Mouse (Mus musculus) neutrophil, adult 5-6 weeks (primary cell): ENCODE measurements at regions not wholly inside any gene's neighbourhood (a gene's known extent, or its start where the extent isn't known, plus 50 kb on each side); places are given as distances from the start of the nearest gene placed in this dataset.

ENCODE experiments used
- ATAC-seq: fragments of 151-379, 151-347 bp; 2 replicates; pipeline ENCODE4 v1.8.0; 2017; ENCODE audit warnings: mild to moderate bottlenecking, moderate TSS enrichment; ENCODE audit not compliant: insufficient number of reproducible peaks, poor library complexity, low FRiP score, severe bottlenecking; ENCODE audit errors: extremely low read depth

DNA sequence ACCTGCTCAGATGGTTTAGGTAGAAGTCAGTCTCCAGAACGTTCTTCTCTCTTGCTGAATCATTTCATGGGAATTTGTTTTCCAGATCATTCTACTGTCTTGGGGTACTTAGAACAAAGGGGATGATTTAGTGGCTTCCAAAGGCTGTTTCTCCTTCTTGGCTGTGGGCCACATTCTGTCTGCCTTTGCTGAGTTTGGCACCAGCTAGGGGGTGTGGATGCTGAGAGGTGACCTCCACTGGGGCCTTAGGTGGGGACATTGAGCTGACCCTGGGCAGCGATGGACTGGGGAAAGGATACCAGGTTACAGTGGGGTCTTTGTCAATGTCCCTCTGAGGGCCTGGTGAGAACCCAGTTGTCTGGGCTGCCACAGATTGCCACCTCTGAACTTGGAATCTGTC is 118.4 kb downstream of the Gadd45g start:
- ATAC-seq = no peak

DNA sequence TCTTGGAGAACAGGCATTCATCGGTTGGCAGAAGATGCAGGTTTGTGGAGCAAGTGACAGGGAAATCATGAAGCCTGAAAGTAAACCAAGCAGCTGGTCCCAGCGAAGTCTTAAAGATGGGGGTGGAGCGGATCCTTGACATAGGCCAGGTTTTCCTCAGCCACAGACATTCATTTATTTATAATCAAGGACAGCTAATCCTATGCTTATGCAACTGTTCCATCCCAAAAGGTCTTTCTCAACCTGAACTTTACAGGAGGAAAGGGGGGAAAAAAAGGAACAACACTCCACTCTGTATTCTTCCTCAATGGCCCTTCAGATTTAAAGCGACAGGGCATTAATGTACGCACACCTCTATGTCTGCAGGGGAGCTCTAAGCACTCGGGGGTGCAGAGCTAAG is 121.6 kb downstream of the Gadd45g start:
- no peak for ATAC-seq

DNA sequence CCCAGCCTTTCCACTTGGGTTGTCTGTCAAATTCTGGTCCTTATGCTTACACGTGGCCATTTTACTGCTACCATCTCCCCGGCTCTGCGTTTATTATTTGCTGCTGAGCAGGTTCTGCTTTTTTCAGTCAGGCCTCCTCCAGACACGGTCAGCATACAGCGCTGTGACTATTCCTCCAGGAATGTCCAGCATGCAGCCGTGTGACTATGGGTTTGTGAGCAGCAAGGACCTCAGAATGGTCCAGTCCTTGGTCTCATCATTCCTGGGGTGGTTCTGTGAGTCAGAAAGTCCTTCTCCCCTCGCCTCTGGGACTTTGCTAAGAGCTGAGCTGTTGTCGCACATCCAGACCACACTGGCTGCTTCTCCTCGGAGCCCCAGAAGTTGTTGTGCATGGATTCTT is 122.3 kb downstream of the Gadd45g start:
- no peak for ATAC-seq

DNA sequence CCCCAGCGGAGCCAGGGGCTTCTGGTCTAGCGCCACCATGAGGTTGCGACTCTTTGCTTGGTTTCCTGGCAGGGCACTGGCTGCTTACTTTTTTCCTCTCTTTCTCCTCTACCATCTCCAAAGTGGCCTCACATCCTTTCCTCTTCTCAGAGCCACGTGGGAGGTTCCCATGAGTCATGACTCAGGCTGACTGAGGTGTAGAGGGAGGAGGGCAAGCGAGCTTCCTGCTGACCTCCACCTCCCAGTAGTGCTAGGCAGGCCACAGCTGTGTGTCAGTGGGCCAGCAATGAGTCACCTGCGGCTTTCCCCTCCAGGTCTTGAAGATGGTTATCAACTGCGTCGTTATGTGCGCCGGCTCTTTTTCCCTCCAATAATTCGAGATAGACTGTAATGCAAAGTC is 123.6 kb downstream of the Gadd45g start:
- no peak for ATAC-seq

DNA sequence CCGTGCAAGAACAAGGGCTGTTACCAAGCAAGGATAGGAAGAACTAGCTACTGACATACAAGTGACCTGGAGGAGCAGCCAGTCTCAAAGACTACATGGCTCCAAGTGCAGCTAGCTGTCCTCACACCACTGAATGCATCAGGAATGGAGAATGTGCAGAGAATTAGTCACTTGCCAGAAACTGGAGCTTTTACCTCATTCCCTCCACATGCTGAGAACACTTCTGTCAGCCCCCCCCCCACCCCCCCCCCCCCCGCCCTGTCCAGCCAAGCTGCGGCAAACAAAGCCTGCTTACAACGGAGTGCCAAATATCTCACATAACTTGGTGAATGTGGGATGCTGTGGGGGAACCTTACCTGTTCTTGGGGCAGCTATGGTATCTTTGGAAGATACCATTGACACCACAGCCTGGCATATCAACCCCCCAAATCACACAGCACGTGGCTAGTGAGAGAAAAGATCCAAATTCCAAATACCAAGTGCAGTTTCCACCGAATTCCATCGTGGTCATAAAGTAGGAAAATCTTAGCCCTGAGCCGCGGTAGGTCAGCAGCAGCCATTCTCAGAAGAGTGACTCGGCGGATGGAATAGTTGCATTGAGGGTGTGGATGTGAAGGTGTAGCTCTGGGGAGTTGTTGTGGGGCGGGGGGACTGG is 126.3 kb downstream of the Gadd45g start:
- ATAC-seq = no peak

DNA sequence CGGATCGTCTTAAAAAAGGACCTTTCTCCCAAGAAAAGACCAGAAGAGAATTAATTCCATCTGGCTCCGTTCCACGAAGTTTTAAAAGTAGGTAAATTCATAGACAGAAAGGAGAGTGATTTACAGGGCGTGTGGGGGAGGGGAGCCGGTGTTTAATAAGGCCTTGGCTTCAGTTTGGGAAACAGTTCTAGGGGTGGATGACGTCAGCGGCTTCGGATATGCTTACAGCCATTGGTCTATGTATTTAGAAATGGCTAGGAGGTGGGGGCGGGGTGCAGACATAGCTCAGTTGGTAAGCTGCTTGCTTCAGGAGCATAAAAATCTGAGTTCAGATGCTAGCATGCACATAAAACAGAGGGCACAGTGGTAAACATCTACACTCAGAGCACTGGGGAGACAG is 127.0 kb downstream of the Gadd45g start:
- ATAC-seq = no peak

DNA sequence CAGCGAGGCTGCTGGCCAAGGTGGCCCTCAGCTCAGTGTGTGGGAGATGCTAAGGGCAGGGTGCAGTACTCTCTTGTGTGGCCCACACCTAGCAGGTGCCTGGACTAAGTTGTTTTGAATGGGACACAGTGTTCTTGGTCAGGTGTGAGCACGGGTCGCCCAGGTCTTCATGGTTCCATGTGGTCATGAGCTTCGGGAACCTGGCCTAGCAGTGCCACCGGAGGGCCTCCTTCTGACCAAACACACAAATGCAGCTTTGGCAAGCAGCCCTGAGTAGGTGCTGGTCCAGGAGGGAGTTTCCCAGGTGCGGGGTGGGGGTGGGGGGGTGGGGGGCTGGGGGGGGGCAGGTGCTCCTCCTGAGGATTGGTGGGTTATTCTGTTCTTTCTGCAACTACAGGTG is 127.6 kb downstream of the Gadd45g start:
- ATAC-seq = no peak

DNA sequence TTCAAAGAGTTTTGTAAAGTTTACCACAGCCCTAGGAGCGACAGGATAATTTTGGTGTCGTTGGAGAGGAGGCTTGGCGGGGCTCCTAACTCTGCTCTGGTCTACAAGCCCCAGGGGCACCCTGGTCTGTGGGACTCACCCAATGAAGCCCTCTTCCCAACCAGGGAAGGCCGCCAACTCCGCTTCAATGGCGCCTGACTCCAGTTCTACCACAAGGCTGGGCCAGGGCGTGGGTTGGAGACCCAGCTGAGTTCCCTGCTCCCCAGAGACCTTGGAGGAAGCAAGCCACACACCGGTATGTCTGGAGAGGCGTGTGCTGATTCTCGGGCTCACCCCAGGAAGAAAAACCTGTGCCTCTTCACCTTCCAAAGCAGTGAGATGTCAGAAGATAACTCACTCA is 128.9 kb downstream of the Gadd45g start:
- no peak for ATAC-seq

DNA sequence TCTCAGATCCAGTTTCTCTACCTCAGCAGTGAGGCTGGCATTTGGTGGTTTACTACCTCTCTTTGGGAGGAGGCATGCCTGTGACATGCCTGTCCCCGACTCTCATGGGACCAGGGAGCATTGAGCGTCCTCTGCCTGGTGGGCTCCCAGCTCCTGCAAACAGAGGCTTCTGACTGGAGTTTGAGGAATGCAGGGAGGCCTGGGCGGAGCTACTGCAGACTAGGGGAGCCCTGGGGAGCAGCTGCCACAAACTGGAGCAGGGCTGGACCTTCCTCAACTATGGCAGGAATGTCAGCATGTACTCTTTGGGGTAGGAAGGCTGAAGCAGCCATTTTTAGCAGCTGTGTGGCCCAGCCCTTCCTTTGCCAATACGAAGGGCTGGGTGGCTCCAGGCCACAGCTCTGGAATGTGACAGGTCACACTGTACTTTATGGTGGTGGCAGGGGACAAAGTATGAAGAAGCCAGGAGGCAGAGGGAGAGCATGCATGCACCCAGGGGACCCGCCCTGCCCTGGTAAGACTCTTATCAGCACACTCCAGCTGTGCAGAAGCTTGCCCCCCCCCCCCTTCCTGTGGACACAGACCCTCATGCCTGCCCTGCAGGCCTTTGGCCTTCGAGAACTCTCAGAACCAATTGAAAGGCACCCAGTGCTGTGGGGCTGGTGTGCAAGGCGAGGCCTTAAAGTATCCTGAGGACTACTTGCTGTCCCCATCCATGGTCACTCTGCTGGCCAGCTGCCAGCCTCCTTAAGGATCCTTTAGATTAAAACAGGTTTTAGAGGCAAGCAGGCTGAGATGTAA is 129.5 kb downstream of the Gadd45g start:
- no peak for ATAC-seq

DNA sequence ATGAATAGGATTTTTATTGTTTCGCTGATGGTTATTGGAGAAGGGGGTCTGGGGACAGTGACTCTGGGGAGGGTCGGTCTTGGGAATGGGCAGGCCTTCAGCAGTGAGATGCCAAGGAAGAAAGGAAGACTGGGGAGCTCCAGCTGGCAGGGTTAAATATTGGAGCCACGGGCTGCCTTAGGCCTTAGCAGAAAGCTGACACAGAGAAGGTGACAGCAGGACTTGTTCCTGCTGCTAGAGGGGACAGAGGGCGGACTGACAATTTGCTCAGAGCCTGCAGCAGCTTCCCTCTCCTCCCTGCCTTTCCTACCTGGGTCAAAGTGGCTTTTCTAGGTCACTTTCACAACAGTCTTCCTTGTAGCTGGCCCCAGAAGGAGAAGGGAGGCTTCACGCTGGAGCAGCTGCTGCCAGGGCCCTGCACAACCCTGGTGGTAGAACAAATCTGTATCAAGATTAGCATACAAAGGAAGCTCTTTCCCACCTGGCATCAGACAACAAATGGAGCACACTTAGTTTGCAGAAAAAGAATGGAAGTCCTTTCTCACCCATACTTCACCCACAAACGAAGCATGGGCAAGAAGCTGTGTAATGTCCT is 130.2 kb downstream of the Gadd45g start:
- no peak for ATAC-seq

DNA sequence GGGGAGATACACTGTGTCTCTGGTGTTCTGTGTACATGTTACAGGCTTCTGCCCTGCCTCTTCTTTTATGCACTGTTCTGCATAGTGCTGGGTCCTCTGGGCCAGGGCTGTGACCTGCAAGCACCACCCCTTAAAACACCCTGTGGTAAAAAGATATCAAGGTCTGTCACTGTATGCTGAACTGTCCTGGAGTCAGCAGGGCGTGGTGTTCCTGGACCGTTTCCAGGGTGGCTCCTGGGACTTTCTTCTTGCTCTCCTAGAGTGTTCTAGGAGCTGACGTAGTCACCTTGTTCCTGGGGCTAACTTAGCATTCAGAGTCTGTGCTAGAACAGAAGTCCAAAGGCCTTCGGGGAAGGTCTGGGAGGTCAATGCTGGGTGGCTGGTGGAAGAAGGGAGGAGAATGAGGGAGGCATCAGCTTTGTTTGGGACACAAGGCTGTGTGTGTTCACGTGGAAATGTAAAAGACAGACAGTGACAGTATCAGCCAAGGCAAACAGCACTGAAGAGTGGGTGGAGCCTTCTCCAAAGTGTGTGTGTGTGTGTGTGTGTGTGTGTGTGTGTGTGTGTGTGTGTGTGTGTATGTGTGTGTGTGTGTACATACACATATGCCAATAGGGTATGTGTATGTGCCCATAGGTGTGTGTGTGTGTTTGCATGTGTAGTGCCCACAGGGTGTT is 133.0 kb downstream of the Gadd45g start:
- no peak for ATAC-seq

DNA sequence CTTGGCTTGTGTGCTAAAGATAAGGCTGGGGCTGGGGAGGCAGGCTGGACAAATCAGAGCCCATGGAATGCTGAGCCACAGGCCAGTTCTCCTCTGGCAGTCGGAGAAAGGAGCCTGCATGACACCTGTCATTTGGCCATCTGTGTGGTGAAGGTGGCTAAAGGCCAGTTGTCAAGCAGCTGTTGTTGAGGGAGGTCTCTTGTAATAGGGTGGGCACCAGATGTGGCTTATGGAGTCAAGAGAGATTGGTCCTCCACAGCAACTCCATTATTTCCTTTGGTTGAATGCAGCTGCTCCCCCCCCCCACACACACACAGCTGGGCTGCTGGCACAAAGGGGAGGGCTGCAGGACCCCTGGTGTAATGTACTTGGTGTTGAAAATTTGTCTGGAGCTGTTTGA is 133.9 kb downstream of the Gadd45g start:
- no peak for ATAC-seq

DNA sequence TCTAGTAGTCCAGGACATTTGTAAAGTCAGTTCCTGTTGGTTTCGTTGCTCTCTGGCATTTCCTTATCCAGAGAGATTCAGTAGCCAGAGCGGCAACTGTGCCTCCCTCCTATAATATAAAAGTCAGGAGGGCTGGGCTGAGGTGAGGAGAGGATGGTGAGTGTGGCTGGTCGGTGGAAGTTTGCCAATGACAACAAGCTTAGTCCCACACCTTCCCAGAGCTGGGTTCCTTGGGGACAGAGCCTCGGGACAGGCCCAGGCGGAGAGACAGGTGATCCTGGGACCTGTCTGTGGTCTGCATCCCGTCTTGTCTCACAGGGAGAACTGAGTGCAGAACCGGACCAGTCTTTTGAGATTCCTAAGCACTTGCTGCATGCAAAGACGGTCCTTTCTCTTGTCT is 136.5 kb downstream of the Gadd45g start:
- no peak for ATAC-seq

DNA sequence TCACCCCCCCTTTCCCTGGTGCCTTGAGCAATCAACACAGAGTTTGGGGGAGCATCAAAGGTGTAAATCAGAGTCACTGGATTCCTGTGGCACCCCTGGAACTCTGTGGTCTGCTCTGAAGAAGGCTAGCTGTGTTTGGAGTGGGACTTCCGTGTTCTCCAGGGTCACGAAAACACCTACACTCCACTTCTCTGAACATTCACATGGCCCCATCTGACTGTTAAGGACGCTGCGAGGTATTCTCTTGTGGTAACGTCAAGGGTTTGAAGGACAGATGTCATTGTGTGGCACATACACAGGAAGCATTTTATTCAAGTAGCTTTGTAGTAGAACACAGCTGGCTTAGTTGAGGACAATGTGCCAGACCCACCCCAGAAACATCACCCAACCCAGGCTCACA is 137.1 kb downstream of the Gadd45g start:
- no peak for ATAC-seq

DNA sequence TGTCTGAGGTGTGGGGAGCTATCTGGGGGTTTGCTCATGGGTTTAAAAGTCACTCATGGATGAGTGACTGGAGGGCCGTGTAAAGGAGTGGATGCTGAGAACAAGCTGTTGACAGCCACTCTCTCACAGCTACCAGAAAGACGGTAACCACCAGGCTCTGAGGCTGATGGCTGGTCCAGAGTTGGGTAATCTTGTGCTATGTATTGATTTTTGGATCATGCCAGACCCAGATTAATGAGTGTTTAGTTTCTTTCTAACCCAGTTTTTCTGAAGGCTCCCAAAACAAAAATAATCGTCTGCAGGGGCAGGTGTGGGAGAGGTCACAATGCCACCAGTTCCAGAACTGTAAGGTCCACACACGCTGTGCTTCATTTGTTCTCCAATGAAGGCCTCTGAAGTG is 144.9 kb downstream of the Gadd45g start:
- no peak for ATAC-seq

DNA sequence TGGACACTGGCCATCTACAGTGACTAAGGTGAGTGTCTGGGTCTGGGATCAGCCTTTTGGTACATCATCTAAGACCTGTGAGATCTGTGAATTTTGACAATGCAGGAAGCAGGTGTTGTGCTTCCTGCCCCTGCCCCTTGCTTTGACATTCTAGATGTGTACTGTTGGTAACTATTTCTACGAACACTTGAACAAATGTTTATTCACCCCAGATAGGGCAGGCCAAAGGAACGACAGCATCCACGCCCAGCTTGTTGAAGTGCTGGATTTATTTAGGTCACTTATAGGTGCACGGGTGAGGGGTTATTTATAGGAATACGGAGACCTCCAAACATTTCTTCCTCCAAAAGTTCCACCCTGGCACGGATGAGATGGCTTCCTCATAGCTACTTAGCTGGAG is 146.4 kb downstream of the Gadd45g start:
- no peak for ATAC-seq

DNA sequence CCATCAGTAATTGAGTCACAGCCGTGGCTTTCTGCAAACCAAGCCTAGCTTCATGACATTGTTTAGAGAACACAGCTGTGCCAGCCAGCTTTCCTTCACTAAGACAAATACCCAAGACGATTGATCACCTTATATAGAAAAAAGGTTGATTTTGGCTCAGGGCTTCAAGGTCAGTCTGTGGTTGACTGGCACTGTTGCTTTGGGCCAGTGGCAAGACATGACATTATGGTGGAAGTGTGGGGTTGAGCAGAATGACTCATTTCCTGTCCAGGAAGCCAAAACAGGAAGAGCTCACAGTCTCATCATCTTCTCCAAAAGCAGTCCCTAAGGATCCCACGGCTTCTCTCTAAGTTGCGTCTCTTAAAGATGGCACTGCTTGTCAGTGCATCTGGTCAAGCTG is 149.7 kb downstream of the Gadd45g start:
- ATAC-seq = peak; percentile 53

DNA sequence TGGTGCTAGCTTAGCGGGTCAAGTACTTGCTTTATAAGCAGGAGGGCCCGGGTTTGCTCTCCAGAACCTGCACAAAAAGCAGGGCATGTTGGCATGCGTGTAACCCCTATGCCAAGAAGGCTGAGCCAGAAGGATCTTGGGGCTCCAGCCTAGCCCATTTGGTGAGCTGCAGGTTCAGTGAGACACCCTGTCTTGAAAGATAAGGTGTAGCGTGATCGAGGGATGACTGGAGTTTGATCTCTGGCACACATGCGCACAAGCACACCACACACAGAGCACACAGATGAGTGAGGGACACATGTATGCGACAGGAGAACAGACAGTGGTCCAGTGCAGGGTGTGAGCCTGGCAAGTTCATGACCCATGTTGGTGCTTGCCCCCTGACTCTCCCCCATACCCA is 152.1 kb downstream of the Gadd45g start:
- no peak for ATAC-seq

DNA sequence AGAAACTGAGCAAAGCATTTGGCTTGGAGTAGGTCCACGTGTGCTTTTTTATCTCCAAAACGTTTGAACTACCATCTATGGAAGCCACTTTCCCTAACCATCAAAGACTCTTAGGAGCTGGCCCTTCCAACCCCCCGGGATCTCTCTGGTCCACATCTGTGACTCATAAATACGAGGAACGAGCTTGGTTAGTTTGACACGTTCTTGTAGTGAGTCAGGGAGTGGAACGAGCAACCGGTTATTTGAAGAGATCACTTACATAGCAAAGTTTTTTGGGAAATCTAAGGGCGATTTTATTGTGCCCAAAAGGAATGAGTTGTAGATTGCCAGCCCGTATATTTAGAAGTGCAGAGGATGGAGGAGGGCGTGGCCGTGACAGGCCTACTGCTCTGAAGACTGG is 155.3 kb downstream of the Gadd45g start:
- ATAC-seq = no peak

DNA sequence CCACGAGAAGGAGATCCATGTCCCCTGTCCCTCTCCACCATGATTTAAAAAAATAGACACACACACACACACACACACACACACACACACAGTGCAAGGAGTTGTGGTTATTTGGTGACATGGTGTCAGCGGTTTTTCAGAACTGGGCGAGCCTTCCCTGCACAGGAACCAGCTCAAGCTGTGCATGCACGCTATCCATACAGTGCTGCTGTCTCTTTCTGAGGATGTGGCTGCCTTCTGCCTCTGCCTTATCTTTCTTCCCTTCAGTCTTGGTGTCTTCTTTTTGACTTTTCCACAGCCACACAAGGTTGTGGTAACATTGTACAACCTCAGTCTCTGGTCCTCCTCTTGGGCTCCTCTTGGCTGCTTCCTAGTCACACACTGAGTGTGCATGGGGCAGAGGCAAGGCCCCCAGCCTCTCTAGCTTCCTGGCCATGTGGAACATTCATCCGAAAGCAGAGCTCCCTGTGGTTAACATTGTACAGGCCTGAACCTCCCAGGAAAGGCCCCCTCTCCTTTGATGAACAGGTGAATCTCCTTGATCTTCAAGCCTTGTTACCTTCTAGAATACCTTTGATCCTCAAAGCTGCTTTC is 157.6 kb downstream of the Gadd45g start:
- no peak for ATAC-seq
